Mouse (Mus musculus): ENCODE data around the gene Zic2.

DNA sequence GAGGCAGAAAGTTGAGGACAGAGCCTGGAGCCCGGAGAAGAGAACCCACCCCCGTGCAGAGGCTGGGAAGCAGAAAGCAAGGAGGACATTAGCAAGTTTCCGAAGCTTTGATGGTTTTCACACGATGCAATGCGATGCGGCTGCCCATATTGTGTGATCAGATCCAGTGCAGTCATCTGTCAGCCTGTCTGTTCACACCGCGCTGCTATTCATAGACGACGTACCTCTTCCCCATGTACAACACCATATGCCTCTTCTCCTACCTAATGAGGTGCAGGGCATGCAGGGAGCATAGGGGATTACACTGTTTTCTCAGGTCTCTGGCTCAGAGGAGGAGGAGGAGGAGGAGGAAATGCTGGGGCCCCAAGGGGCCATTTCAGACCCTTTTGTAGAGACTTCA is 38.4 kb upstream of the Zic2 start:
- TF ChIP-seq CTCF (IDR thresholded peaks at IDR 0.05), result no peak
- TF ChIP-seq POLR2A (IDR thresholded peaks at IDR 0.05; ENCODE audit: insufficient read depth, low read depth, low read length), result no peak
- no peak for TF ChIP-seq EP300 (IDR thresholded peaks at IDR 0.05; ENCODE audit: insufficient read depth, low read depth, low read length)
